Mouse (Mus musculus): ENCODE data around the gene Hoxa9. TPM values are rescaled to one million over a fixed set of nuclear protein-coding genes. Genes with fewer than 3 reads are reported as not detected.

Gene Hoxa9
- 0.23 TPM in 1 of 2 replicates, not detected in the other for polyA plus RNA-seq (2012; rRNA removed)

DNA sequence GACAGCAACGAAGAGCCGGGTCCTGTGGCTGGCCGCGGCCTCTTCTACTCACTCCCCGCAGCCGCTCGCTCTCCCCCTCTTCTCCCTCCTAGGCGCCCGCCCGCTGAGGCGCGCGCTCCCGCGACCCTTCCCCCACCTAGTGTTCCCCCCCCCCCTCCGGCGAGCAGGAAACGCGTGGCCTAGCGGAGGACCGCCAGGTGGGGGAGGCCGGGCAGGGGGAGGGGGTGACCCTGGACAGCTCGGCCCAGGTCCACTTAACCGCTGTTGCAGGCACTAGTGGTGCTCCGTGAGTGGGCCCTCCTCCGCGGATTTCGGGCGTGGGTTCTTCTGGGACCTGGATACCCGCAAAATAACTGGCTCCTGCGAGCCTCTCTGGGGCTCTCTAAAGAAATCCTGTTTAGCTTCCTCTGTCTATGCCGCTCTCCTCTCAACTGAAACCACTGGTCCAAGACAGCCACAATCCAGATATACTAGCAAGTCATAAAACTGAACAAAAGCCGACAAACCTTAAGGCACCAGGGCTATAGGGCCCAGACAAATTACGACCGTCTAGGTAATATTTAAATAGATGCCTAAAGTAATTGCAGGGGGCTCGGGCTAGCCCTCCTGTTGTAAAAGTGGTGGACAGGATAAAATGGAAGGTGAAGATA, at the start of gene Hoxa9:
Gene Hoxa9 (minus strand): TSS at position 574 of the 650 bp plus-strand sequence.
- Histone ChIP-seq H3K4me1 (ENCODE audit: control insufficient read depth, insufficient read depth, low read length) (no peaks in the 10 kb centered on the region), H3K4me3 (replicated peaks; ENCODE audit: extremely low read depth, low read depth, low read length) (no peak within 1 kb of the TSS)
- WGBS, result 3% methylated on average over 29 of the region's 36 CpGs
- DNase-seq, result no peak
- TF ChIP-seq POLR2A (IDR thresholded peaks at IDR 0.05; ENCODE audit: borderline replicate concordance, extremely low read depth, low read depth, low read length) (no peak), CTCF (IDR thresholded peaks at IDR 0.05; ENCODE audit: insufficient read depth, low read length) (no peak)

DNA sequence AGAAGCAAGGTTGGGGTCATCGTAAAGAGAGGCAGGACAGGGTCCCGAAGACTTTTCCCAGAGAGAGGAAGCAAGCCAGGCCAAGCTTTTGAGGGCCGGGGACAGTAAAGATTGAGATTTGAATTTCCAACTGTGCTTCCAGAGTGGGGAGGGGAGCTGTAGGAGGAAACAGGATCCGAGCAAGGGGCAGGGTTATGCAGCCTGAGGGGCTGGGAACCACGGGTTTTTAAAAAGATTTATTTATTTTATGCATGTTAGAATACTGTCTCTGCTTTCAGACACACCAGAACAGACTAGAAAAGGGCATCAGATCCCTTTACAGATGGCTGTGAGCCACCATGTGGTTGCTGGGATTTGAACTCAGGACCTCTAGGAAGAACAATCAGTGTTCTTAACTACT, 46.0 kb upstream of the Hoxa9 start:
- Histone ChIP-seq H3K4me3 (replicated peaks; ENCODE audit: extremely low read depth, low read depth, low read length) (no peak overlapping the region), H3K4me1 (ENCODE audit: control insufficient read depth, insufficient read depth, low read length) (no peaks in the 10 kb centered on the region)
- no peak for TF ChIP-seq POLR2A (IDR thresholded peaks at IDR 0.05; ENCODE audit: borderline replicate concordance, extremely low read depth, low read depth, low read length)
- no peak for TF ChIP-seq CTCF (IDR thresholded peaks at IDR 0.05; ENCODE audit: insufficient read depth, low read length)
- 17% methylated on average over 5 of the region's 5 CpGs for WGBS
- no peak for DNase-seq

DNA sequence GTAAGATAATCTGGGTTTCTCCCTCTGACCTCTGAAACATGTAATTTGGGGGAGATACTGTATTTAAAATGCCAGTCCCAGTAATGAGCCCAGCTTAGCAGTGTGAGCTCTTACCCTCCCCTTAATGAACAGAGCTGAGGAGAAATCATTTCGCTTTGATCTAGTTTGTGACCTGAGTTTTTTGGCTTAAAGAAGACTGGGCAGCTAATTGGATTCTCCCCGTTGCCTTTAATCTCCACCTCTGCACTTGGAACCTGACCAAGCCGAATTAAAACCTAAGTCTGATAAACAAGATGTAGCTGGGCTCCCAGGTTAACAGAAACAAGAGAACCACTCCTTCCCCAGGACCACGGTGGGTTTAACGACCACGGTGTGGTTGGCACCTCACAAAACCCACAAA, 45.5 kb upstream of the Hoxa9 start:
- 7% methylated on average over 6 of the region's 6 CpGs for WGBS
- no peak for TF ChIP-seq POLR2A (IDR thresholded peaks at IDR 0.05; ENCODE audit: borderline replicate concordance, extremely low read depth, low read depth, low read length)
- TF ChIP-seq CTCF (IDR thresholded peaks at IDR 0.05; ENCODE audit: insufficient read depth, low read length), result no peak
- Histone ChIP-seq H3K4me3 (replicated peaks; ENCODE audit: extremely low read depth, low read depth, low read length) (no peak overlapping the region), H3K4me1 (ENCODE audit: control insufficient read depth, insufficient read depth, low read length) (no peaks in the 10 kb centered on the region)
- DNase-seq, result no peak

DNA sequence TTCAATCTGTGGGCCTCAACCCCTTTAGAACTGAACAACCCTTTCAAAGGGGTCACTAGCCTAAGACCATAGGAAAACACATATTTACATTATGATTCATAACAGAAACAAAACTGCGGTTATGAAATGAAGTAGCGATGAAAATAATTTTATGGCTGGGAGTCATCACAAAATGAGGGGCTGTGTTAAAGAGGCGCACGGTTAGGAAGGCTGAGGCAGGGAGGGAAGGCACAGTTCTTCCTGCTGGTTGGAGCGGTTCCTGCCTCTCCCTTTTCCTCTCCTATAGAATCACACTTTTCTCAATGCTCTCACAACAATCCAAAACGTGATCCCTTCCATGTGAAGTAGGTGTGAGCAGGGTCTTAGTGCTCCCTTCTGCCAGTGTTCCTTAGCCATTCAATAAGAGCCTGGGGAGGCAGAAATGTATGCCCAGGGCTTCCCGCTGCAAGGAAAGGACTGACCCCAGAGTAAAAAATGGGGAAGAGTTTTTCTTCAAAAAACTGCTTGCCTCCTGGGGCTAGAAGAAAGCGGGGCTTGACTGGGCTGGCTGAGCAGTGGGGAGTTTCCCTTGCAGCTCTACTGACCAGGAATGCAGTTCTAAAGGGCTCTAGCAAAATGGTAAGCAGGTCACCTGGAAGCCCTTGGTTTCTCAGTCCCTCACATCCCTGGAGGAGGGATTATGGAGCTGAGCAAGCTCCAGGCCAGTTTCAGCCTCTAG, 44.8 kb upstream of the Hoxa9 start:
- Histone ChIP-seq H3K4me3 (replicated peaks; ENCODE audit: extremely low read depth, low read depth, low read length) (no peak overlapping the region), H3K4me1 (ENCODE audit: control insufficient read depth, insufficient read depth, low read length) (no peaks in the 10 kb centered on the region)
- TF ChIP-seq POLR2A (IDR thresholded peaks at IDR 0.05; ENCODE audit: borderline replicate concordance, extremely low read depth, low read depth, low read length) (no peak), CTCF (IDR thresholded peaks at IDR 0.05; ENCODE audit: insufficient read depth, low read length) (no peak)
- 20% methylated on average over 8 of the region's 8 CpGs for whole genome bisulfite sequencing
- no peak for DNase-seq

DNA sequence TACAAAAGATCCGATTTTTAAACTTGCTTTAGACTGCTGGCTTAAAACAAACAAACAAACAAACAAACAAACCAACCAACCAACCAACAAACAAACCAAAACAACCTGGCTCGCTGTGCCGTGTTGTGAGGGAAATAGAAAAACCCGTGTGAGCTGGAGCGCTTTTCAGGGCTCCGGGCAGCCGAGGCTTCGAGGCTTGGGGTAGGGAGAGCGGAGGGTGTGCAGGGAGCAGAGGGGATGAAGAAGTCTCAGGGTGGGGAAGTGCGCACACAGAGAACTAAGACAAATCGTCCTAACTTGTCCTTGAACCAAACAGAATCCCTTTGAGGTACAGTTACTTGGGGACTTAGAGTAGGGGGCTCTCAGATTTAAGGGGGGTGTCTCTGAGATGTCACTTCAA, 43.7 kb upstream of the Hoxa9 start:
- 11% methylated on average over 11 of the region's 11 CpGs for WGBS
- TF ChIP-seq POLR2A (IDR thresholded peaks at IDR 0.05; ENCODE audit: borderline replicate concordance, extremely low read depth, low read depth, low read length), result no peak
- TF ChIP-seq CTCF (IDR thresholded peaks at IDR 0.05; ENCODE audit: insufficient read depth, low read length), result no peak
- DNase-seq, result no peak
- Histone ChIP-seq H3K4me1 (ENCODE audit: control insufficient read depth, insufficient read depth, low read length) (no peaks in the 10 kb centered on the region), H3K4me3 (replicated peaks; ENCODE audit: extremely low read depth, low read depth, low read length) (no peak overlapping the region)

DNA sequence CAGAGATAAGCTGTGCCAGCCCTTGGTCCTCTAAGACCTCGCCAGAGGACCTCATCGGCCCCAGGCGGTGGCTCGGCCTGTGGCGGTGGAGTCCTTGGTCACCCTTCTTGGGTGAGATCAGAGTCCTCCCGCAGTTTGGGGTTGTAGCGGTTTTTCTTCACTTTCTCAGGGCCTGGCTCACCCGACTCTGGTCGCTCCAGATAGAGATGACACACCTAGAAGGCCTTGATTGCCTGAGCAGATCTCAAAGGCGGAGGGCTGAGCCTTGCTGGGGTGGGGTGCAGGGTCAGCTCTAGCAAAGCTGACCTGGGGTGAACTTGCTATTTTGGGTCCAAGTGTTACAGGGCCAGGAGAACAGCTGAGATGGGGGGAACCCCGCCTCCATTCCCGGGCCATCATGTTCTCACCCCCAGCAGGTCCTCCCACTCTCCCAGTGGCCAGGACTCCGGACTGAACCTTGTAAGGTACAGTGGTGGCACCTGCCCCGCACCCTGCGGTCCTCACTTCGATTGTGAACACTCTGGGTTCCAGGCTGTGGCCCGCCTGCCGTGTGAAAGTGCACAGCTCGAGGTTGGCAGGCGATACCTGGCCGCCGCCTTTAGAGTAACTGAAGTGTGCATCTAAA, 42.9 kb upstream of the Hoxa9 start:
- Histone ChIP-seq H3K4me3 (replicated peaks; ENCODE audit: extremely low read depth, low read depth, low read length) (no peak overlapping the region), H3K4me1 (ENCODE audit: control insufficient read depth, insufficient read depth, low read length) (no peaks in the 10 kb centered on the region)
- TF ChIP-seq CTCF (IDR thresholded peaks at IDR 0.05; ENCODE audit: insufficient read depth, low read length) (no peak), POLR2A (IDR thresholded peaks at IDR 0.05; ENCODE audit: borderline replicate concordance, extremely low read depth, low read depth, low read length) (no peak)
- 15% methylated on average over 22 of the region's 22 CpGs for WGBS
- no peak for DNase-seq

DNA sequence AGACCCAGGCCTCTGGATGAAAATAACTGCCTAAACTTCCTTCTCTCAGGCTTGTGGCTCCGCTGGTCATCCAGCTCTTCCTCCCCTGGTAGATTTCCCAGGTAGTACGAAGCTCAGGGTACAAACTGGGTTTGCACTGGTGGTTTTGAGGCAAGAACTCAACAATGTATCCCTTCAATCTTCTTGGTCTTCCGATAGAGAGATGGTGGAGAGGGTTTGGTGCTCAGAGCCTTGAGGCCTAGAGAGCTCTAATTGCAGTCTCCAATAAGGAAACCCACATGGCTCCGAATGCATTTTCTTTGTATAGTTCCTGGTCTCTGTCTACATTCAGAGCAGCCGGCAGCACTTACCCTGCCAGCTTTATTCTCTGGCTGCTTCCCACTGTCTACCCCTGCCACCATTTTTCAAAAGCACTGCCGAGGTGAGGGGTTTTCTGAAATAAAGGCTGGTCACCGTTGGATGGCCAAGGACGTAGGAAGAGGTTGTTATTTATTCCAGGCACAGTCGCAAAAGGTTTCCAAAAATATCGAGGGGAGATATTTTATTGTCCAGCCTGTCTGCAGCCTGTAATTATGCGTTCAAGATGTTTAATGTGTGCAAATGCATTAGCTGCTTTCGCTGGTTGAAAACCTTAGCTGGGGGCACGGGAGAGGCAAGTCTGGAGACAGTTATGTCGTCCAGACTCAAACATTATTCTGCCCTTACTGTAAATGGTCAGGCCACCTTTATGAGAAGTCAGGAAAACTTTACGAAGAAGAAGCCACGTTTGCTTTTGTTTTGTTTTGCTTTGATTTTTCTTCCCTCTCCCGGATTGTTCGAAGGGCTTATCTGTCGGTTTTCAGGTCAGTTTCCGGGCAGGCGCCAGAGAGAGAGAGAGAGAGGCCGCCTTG, 42.1 kb upstream of the Hoxa9 start:
- no peaks in the 10 kb centered on the region for H3K4me1 ChIP-seq (ENCODE audit: control insufficient read depth, insufficient read depth, low read length)
- no peak for TF ChIP-seq CTCF (IDR thresholded peaks at IDR 0.05; ENCODE audit: insufficient read depth, low read length)
- no peak for TF ChIP-seq POLR2A (IDR thresholded peaks at IDR 0.05; ENCODE audit: borderline replicate concordance, extremely low read depth, low read depth, low read length)
- 30% methylated on average over 22 of the region's 22 CpGs for WGBS
- H3K4me3 ChIP-seq (replicated peaks; ENCODE audit: extremely low read depth, low read depth, low read length), result no peak overlapping the region
- no peak for DNase-seq

DNA sequence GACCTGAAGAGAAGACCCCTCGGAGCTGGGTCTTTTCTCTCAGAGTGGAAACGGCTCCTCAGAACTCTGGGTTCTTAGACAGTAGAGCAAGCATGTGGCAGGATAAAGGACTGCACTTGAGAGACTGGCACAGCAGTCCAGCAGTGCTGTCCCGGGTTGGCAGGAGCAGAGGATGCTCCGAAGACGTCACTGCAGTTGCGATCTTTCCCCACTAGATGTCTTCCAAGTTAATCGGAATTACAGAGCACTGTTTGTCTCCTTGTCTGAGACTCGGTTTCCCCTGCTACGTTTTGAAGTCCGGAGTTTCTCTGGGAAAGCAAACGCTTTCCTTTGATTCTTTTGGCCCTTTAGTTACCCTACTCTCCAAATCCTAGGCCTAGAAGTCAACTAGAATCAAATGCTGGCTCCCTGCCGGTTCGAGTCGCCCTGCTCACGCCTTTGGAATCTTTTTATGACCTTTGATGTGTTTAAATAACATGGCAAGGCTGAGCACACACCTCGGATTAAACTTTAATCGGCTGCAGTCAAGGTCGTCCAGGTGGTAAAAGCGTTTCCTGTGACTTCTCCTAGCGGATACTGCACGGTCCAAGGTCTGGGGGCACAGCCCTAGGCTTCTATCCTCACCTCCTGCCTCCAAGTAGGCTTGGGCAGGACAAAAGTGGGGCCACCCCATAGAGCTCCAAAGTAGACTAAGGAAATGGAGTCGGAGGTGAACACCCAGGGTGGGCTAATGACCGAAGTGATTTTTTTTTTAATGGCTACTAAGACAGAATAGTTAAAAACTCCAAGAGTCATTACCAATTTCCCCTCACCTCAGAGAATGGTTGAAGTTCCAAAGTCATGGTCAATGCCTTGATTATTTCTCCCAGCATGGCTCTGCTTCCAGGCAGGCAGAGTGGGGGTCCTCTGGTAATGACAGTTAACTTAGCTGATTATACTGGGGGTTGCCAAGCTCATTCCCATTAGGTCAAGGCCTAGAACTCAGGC, 39.9 kb upstream of the Hoxa9 start:
- Histone ChIP-seq H3K4me3 (replicated peaks; ENCODE audit: extremely low read depth, low read depth, low read length) (no peak overlapping the region), H3K4me1 (ENCODE audit: control insufficient read depth, insufficient read depth, low read length) (no peaks in the 10 kb centered on the region)
- no peak for TF ChIP-seq POLR2A (IDR thresholded peaks at IDR 0.05; ENCODE audit: borderline replicate concordance, extremely low read depth, low read depth, low read length)
- TF ChIP-seq CTCF (IDR thresholded peaks at IDR 0.05; ENCODE audit: insufficient read depth, low read length), result peak; percentile 79
- 18% methylated on average over 23 of the region's 23 CpGs for WGBS
- DNase-seq, result peak; percentile 41

Data from lung, adult 2 months (tissue).